Mouse (Mus musculus) kidney, embryonic 14.5 days (tissue): Measurements from ENCODE around the gene Metap1d. TPM values are rescaled to one million over a fixed set of nuclear protein-coding genes. Genes with fewer than 3 reads are reported as not detected.
A peak's percentile ranks its signal among the peaks of the same experiment; 100 is the strongest.

Source experiments
- ATAC-seq: fragments of 200-750 bp; cut with Nextera tagmentation; 2 replicates; pipeline ENCODE4 v1.8.0; 2017; ENCODE audit warnings: moderate number of reproducible peaks, mild to moderate bottlenecking, moderate TSS enrichment, moderate library complexity; ENCODE audit not compliant: low FRiP score, low TSS enrichment
- H3K27ac ChIP-seq: fragments of 300-500 bp; sonication (generic); 2 replicates; pipeline ENCODE4 v1.5.1; 2014; ENCODE audit warnings: low read depth, mild to moderate bottlenecking, low read length, moderate library complexity, mixed read lengths
- H3K27me3 ChIP-seq: fragments of 300-500 bp; sonication (generic); 2 replicates; pipeline ENCODE4 v1.6.1; 2014; ENCODE audit warnings: mild to moderate bottlenecking, low read length; ENCODE audit not compliant: control insufficient read depth, insufficient read depth
- H3K36me3 ChIP-seq: fragments of 300-500 bp; sonication (generic); 2 replicates; pipeline ENCODE4 v1.6.1; 2014; ENCODE audit warnings: low read length, mixed read lengths; ENCODE audit not compliant: control insufficient read depth, insufficient read depth
- H3K4me1 ChIP-seq: fragments of 300-500 bp; sonication (generic); 2 replicates; pipeline ENCODE4 v1.6.1; 2014; ENCODE audit warnings: low read length, mixed read lengths; ENCODE audit not compliant: control insufficient read depth, insufficient read depth
- H3K4me2 ChIP-seq: fragments of 300-500 bp; sonication (generic); replicated peaks from 2 replicates; pipeline ENCODE4 v1.6.1; 2014; ENCODE audit warnings: low read depth, mild to moderate bottlenecking, low read length
- H3K4me3 ChIP-seq: fragments of 300-500 bp; sonication (generic); 2 replicates; pipeline ENCODE4 v1.5.1; 2014; ENCODE audit warnings: mild to moderate bottlenecking, low read length
- H3K9ac ChIP-seq: fragments of 300-500 bp; sonication (generic); 2 replicates; pipeline ENCODE4 v1.6.1; 2014; ENCODE audit warnings: low read depth, mild to moderate bottlenecking, low read length, moderate library complexity
- H3K9me3 ChIP-seq: fragments of 300-500 bp; sonication (generic); 2 replicates; pipeline ENCODE4 v1.6.1; 2016; ENCODE audit warnings: low read length; ENCODE audit not compliant: control insufficient read depth
- WGBS: fragments of 180-500 bp; shearing (Covaris S2); extraction: QIAGEN DNeasy Blood & Tissue Kit; methylation state at CpG from one replicate; pipeline ENCODE4 v1.1.7; 2014; 5-methylcytosine and 5-hydroxymethylcytosine counted together
- polyA plus RNA-seq: library from polyadenylated mRNA; unstranded; fragments of >200 nt; fragmentation: Nextera tagmentation; extraction: Ambion mirVana; gene quantifications from 2 replicates; pipeline ENCODE4 v1.2.1, GENCODE M21; 2014

Metap1d gene
- polyA plus RNA-seq, 1 experiment from 2014 or later: 44.9 TPM

DNA sequence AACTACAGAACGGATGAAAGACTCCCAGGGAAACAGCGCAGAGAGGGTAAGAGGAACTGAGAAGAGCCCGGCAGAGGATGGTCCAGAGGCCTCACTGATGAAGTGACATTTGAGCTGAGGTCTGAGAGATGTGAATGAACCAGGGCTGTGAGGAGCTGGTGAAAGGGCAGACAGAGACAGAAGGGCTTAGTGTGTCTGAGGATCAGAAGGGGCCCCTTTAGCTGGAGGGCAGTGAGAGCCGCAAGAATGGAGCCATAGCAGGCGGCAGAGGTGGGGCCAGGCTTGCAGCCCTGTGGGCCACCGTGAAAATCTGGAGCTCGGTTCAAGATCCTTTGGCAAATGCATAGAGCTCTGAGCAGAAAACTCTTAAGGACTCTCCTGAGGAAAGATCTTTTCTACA, 26.8 kb downstream of the Metap1d start:
- ATAC-seq: peak; percentile 60; the same call in 1 of the 2 replicates
- H3K4me2 ChIP-seq: no peak overlapping the region

DNA sequence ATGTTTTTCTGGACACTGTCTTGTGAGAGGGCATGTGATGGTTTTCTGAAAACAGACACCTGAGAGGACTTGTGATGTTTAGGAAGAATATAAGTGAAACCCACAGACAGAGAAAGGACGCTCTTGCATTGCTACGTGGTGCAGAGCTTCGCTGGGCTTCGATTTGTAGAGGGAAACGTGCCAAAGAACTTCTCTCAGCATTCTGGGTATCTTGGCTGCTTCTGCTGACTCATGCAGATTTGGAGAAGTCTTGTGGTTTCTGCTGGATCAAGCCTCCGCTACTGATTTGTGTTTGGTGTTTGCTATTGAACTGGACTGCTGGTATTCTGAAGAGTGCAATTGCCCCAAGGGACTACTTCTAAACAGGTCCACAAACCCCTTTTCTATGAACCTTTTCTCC, 28.7 kb downstream of the Metap1d start:
- no peak overlapping the region for H3K4me3 ChIP-seq
- no peaks in the 10 kb centered on the region for H3K4me1 ChIP-seq
- 0 out of 2 replicates have a peak, but pooled peaks cover 4% of the 10 kb centered on the region for H3K9me3 ChIP-seq
- H3K27ac ChIP-seq: no peak overlapping the region
- no peak overlapping the region for H3K9ac ChIP-seq
- H3K4me2 ChIP-seq: no peak overlapping the region
- no peaks in the 10 kb centered on the region for H3K36me3 ChIP-seq
- no peak for ATAC-seq
- no peaks in the 10 kb centered on the region for H3K27me3 ChIP-seq
- 85% methylated on average over 6 of the region's 6 CpGs for WGBS

More for the DNA sequence above, 26.8 kb downstream of the Metap1d start:
- WGBS: 9% methylated on average over 7 of the region's 7 CpGs
- no peak overlapping the region for H3K9ac ChIP-seq
- H3K27ac ChIP-seq: no peak overlapping the region
- no peak overlapping the region for H3K4me3 ChIP-seq
- H3K36me3 ChIP-seq: no peaks in the 10 kb centered on the region
- no peaks in the 10 kb centered on the region for H3K27me3 ChIP-seq
- H3K9me3 ChIP-seq: 0 out of 2 replicates have a peak, but pooled peaks cover 4% of the 10 kb centered on the region
- no peaks in the 10 kb centered on the region for H3K4me1 ChIP-seq

DNA sequence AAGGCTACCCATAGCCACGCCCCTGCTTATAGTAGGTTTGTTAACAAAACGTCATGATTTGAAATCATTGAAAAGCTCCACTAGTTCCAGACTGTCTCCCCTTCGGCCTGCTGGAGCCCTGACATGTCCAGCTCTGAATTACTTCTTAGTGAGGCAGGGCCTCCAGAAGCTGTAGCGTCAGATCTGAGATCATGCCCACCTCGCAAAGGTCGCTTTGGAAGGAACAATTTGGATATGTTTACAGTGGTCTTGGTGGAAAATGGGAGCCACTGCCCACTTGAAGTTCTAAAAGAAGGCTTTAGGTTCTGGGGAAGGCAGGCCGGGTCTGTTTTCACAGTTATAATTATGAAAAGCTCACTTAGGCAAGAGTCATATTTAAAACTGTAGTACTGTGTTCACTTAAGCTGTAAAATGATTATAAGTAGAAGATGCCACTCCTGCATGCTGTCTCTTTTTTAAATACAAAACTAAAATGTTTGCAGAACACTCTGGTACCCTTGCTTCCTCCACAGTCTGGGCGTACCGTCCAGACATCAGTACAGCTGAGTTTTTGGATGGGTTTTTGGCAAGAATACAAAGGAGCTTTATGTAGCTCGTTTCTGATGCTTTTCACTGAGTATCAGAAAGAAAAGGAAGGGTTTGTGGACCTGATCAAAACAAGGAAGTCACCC, 30.1 kb downstream of the Metap1d start:
- Histone ChIP-seq H3K36me3 (no peaks in the 10 kb centered on the region), H3K4me1 (no peaks in the 10 kb centered on the region), H3K9me3 (no peaks in the 10 kb centered on the region), H3K4me3 (no peak overlapping the region), H3K4me2 (no peak overlapping the region), H3K27me3 (no peaks in the 10 kb centered on the region), H3K9ac (no peak overlapping the region), H3K27ac (no peak overlapping the region)
- WGBS: 76% methylated on average over 10 of the region's 10 CpGs
- ATAC-seq: no peak

DNA sequence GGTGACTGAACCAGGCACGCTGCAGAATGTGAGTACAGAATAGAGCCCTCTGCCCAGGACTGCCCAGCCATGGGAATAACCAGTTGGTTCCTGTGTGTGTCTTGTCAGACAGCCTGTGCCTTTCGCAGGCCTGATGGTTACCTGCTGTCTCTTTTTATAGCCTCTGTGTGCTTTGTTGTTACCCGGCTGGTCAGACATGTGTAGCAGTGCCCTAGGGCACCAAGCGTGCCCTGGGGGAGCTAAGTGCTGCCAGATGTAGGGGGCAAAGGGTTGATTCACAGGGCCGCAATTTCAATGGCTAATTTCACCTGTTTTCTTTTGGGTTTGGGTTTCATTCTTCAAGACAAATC, 30.6 kb downstream of the Metap1d start:
- Histone ChIP-seq H3K4me2 (no peak overlapping the region), H3K4me1 (no peaks in the 10 kb centered on the region), H3K9ac (no peak overlapping the region), H3K36me3 (no peaks in the 10 kb centered on the region), H3K27me3 (no peaks in the 10 kb centered on the region), H3K9me3 (no peaks in the 10 kb centered on the region), H3K27ac (no peak overlapping the region), H3K4me3 (no peak overlapping the region)
- 28% methylated on average over 5 of the region's 5 CpGs for WGBS
- peak; percentile 46; the same call in 1 of the 2 replicates for ATAC-seq

DNA sequence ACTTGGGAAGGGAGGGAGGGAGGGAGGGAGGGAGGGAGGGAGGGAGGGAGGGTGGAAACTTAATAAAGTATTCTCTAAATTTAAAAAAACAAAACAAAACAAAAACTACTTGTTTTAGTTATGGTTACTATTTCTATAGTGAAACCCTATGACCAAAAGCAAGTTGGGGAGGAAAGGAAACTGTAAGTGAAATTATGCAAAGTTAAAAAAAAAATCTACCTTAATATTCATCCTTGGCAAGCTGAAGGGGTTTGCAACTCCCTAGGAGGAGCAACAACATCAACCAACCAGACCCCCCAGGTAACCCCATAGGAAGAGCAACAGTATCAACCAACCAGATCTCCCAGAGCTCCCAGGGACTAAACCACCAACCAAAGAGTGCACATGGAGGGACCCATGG, 38.2 kb downstream of the Metap1d start:
- Histone ChIP-seq H3K4me2 (no peak overlapping the region), H3K27me3 (no peaks in the 10 kb centered on the region), H3K27ac (no peak overlapping the region), H3K9ac (no peak overlapping the region), H3K4me1 (no peaks in the 10 kb centered on the region), H3K9me3 (no peaks in the 10 kb centered on the region), H3K36me3 (no peaks in the 10 kb centered on the region), H3K4me3 (no peak overlapping the region)
- ATAC-seq: no peak

DNA sequence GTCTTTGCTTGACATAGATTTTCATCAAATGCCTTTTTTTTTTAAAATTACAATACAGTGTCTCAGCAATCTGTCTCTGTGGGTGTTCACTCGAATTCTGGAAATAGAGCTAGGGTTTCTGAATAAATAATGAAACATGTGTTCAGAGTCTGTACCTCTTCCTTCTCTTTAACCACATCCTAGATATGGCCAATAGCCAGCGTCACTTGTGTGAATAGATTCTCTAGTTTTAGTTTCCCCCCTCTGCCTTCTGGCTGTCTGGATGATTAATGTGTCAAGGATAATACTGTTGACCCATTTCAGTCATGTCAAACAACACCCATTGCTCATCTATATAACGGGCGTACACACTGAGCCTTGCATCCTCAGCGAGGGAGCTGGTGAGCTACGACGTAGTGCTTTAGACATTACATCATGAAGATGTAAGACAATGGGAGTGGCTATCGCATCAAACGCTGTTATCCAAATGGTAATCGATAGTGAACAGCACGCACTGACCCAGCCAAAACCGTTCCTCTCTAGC, 40.1 kb downstream of the Metap1d start:
- H3K4me3 ChIP-seq: no peak overlapping the region
- H3K36me3 ChIP-seq: no peaks in the 10 kb centered on the region
- no peak for ATAC-seq
- H3K27me3 ChIP-seq: no peaks in the 10 kb centered on the region
- H3K4me2 ChIP-seq: no peak overlapping the region
- WGBS: 73% methylated on average over 12 of the region's 12 CpGs
- H3K9ac ChIP-seq: no peak overlapping the region
- H3K4me1 ChIP-seq: no peaks in the 10 kb centered on the region
- no peaks in the 10 kb centered on the region for H3K9me3 ChIP-seq
- H3K27ac ChIP-seq: no peak overlapping the region

DNA sequence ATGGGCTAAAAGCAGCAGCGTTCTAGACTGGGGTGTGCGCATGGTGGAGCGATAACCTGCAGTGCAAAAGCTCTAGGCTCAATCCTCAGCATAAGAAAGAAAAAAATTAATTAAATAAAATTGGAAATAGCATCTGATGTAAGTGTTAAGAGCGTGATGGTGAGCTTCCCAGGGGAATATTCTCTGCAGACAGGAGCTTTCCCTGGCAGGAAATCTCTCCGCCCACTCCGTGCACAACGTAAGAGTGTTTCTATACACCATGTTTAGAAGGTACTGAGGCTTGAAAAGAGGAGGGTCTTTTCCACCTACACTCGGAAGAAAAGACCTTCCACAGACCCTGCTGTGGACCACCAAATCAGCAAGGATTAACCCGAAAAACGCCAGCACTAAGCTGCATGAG, 41.4 kb downstream of the Metap1d start:
- ATAC-seq: no peak
- Histone ChIP-seq H3K36me3 (no peaks in the 10 kb centered on the region), H3K4me3 (no peak overlapping the region), H3K9me3 (no peaks in the 10 kb centered on the region), H3K27ac (no peak overlapping the region), H3K4me1 (peaks cover 3% of the 10 kb centered on the region; the same call in 1 of the 2 replicates), H3K27me3 (no peaks in the 10 kb centered on the region), H3K9ac (no peak overlapping the region), H3K4me2 (no peak overlapping the region)
- WGBS: 70% methylated on average over 10 of the region's 10 CpGs

DNA sequence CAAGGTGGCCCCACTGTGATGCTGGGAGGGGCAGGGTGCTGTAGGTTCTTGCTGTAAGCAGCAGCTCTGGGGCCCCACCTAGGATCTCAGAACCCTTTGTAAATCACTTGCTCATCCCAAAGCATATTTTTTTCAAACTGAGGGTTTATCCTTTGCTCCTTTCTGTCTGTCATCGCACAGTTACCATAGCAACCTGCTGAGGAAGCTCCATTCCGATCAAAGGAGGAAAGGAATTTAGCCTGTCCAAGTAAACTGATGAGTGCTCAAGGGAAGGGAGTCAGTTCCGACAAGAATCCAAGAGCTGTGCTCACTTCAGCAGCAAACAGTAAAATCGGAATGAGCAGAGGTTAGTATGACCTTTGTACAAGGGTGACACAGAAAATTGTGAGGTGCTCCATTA, 41.9 kb downstream of the Metap1d start:
- Histone ChIP-seq H3K4me1 (peaks cover 3% of the 10 kb centered on the region; the same call in 1 of the 2 replicates), H3K36me3 (no peaks in the 10 kb centered on the region), H3K9me3 (no peaks in the 10 kb centered on the region), H3K4me3 (no peak overlapping the region), H3K27ac (no peak overlapping the region), H3K27me3 (no peaks in the 10 kb centered on the region), H3K9ac (no peak overlapping the region), H3K4me2 (no peak overlapping the region)
- ATAC-seq: no peak
- WGBS: 58% methylated on average over 4 of the region's 4 CpGs

DNA sequence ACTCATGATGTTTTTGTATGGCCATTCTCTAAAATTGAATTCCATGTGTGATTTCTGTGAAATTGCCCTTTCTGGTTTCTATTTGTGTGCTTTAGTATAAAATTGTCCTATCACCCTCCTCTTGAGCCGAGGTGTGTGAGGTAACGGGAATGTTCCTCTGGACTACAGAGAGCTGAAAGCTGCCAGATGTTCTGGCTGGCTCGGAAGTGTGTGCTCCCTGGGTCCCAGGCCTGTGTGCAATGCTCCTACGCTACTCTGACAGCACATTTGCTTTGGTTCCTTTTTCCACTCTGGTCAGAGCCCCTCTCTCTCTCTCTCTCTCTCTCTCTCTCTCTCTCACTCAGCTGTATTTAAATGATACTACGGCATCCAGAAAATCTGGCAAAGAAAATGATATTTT, 44.1 kb downstream of the Metap1d start:
- WGBS: 51% methylated on average over 5 of the region's 5 CpGs

More for the DNA sequence above, 44.1 kb downstream of the Metap1d start:
- ATAC-seq: no peak
- H3K27me3 ChIP-seq: no peaks in the 10 kb centered on the region
- H3K36me3 ChIP-seq: no peaks in the 10 kb centered on the region
- H3K4me1 ChIP-seq: peaks cover 3% of the 10 kb centered on the region; the same call in 1 of the 2 replicates
- H3K4me3 ChIP-seq: no peak overlapping the region
- H3K27ac ChIP-seq: no peak overlapping the region
- no peaks in the 10 kb centered on the region for H3K9me3 ChIP-seq
- no peak overlapping the region for H3K4me2 ChIP-seq
- H3K9ac ChIP-seq: no peak overlapping the region
